Mouse (Mus musculus): ENCODE results near the gene Pkd1l3. TPM values are rescaled to one million over a fixed set of nuclear protein-coding genes. Genes with fewer than 3 reads are reported as not detected.

Gene Pkd1l3
- polyA plus RNA-seq (2012; rRNA removed), result 0.08 TPM in 1 of 2 replicates, not detected in the other

DNA sequence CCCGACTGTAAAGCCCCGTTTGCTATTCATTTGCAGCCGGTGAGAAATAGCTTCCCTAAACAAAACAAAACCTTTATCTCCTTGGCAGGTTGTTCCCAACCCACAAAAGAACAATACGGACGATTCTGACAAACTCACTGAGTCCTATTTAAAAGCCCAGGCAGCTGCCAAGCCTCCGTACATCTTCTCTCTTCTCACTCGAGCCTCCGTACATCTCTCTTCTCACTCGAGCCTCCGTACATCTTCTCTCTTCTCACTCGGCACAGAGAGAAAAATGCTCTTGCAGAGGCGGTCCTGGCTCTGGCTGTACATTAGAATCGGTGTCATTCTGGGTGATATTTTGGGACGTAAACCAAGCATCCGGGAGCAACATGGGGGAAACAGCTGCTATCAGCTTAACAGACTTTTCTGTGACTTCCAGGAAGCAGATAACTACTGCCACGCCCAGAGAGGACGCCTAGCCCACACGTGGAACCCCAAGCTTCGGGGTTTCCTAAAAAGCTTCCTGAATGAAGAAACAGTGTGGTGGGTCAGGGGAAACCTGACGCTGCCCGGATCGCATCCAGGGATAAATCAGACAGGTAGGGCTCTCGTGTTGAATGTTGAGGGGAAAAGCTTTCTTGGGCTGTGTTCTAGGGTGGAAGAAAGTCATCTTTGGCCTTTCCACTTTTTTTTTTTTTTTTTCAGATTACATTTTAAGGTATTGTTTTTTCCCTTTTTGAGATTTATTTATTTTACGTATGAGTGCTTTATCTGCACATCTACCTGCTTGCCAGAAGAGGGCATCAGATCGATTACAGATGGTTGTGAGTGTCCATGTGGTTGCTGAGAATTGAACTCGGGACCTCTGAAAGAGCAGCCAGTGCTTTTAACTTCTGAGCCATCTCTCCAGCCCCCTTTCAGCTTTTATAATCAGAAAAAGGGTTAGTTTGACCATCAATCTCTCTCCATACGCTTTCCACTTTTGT lies at the start of gene Pkd1l3:
Gene Pkd1l3, plus strand, starts transcription at position 275 of the 968 bp plus-strand sequence.
- no peaks in the 10 kb centered on the region for H3K4me1 ChIP-seq (ENCODE audit: control insufficient read depth, insufficient read depth, low read length)
- WGBS, result 60% methylated on average over 27 of the region's 27 CpGs
- no peaks in the 10 kb centered on the region for H3K27me3 ChIP-seq (ENCODE audit: control insufficient read depth, insufficient read depth, low read length)
- no peak within 1 kb of the TSS for H3K27ac ChIP-seq (ENCODE audit: insufficient read depth, low read length)
- H3K4me3 ChIP-seq (replicated peaks; ENCODE audit: insufficient read depth, low read depth, low read length), result no peak within 1 kb of the TSS
- no peak for DNase-seq
- TF ChIP-seq POLR2A (IDR thresholded peaks at IDR 0.05; ENCODE audit: borderline replicate concordance, insufficient read depth, low read length) (no peak), CTCF (IDR thresholded peaks at IDR 0.05; ENCODE audit: borderline replicate concordance, insufficient read depth, low read depth, low read length) (no peak)

DNA sequence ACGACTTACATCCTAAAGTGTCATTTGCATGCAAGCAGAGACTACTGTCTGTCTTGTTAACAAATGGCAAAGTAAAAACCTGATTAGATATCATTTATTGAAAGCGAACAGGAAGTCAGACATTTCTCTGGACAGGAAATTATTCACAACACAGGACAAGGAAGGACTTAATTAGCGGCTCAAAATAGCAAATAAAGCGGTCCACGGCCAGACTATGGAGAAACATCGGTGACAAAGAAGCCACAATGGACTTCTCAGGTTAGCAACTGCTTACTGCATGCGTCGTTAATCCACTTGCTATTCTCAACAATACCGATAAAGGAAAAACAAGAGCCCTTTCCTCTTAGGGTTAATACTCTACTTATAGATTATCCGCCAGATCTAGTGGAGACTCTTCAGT lies 49.6 kb upstream of the Pkd1l3 start:
- no peak overlapping the region; the same call in 1 of the 2 replicates for H3K27ac ChIP-seq (ENCODE audit: insufficient read depth, low read length)
- TF ChIP-seq CTCF (IDR thresholded peaks at IDR 0.05; ENCODE audit: borderline replicate concordance, insufficient read depth, low read depth, low read length) (no peak), POLR2A (IDR thresholded peaks at IDR 0.05; ENCODE audit: borderline replicate concordance, insufficient read depth, low read length) (no peak)
- H3K4me3 ChIP-seq (replicated peaks; ENCODE audit: insufficient read depth, low read depth, low read length), result peak overlapping the region; percentile 92
- DNase-seq, result no peak
- no peaks in the 10 kb centered on the region for H3K27me3 ChIP-seq (ENCODE audit: control insufficient read depth, insufficient read depth, low read length)
- H3K4me1 ChIP-seq (ENCODE audit: control insufficient read depth, insufficient read depth, low read length), result peaks cover 3% of the 10 kb centered on the region; the same call in 1 of the 2 replicates
- 5% methylated on average over 10 of the region's 10 CpGs for WGBS

DNA sequence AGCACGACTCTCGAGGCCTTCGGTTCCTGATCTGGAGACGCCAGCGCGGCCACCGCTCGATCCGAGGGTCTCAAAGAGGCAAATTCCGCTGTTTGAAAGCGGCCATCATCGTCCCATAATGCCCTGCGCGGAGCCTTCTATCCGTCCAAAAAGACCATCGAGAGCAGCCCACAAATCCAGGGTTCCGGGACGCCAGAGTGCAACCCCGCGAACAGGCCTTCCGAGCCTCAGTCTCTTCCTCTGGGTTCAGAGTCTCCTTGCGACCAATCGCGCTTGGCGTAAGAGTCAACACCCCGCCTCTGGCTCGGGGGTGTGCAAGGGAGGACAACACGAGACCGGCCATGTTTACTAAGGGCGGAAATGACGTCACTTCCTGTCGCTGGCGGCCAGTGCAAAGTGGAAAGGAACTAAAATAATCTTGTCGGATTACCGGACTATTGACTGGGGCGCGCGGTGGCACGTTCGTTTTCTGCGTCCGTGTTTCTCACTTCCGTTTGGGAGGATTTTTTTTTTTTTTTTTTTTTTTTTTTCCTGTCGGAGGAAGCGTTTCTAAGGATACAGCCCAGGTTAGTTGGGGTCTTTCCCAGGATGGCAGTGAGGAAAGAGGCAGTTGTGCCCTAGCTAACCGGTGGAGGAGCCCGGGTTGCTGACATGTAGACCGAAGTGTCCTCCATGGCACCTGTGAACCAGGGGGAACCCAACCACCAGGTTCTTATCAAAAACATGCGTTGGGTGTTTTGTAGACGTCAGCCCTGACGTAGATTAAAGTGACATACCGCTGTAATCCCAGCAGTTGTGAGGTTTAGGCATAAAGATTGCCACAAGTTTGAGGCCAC lies 48.6 kb upstream of the Pkd1l3 start, which contains the start of the genes Dhx38 and Txnl4b:
Gene Dhx38, minus strand, starts transcription at position 364 of the 836 bp plus-strand sequence.
Gene Txnl4b, plus strand, starts transcription at position 395 of the 836 bp plus-strand sequence.
- TF ChIP-seq CTCF (IDR thresholded peaks at IDR 0.05; ENCODE audit: borderline replicate concordance, insufficient read depth, low read depth, low read length), result no peak
- TF ChIP-seq POLR2A (IDR thresholded peaks at IDR 0.05; ENCODE audit: borderline replicate concordance, insufficient read depth, low read length), result peak; percentile 31; the same call in 1 of the 2 replicates
- peak within 1 kb of the TSS; percentile 92 for H3K4me3 ChIP-seq (replicated peaks; ENCODE audit: insufficient read depth, low read depth, low read length)
- H3K4me1 ChIP-seq (ENCODE audit: control insufficient read depth, insufficient read depth, low read length), result peaks cover 3% of the 10 kb centered on the region; the same call in 1 of the 2 replicates
- peak; percentile 99 for DNase-seq
- peak within 1 kb of the TSS; percentile 74 for H3K27ac ChIP-seq (ENCODE audit: insufficient read depth, low read length)
- WGBS, result under 1% methylated on average over 52 of the region's 52 CpGs
- H3K27me3 ChIP-seq (ENCODE audit: control insufficient read depth, insufficient read depth, low read length), result no peaks in the 10 kb centered on the region

DNA sequence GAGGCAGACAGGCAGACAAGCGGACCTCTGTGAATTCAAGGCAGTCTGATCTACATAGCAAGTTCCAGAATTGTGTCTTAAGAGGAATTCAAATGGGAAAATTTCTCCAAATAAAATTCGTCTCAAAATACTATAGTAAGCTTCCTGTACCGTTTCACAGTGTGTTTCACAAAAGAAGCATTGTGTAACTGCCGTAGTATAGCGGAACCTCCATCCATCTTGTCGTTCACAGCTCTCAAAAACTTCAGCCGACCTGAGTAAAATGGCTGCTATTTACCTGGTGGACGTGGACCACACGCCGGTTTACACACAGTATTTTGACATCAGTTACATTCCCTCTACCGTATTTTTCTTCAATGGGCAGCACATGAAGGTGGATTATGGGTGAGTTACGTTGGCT lies 43.2 kb upstream of the Pkd1l3 start:
- DNase-seq, result no peak
- no peaks in the 10 kb centered on the region for H3K27me3 ChIP-seq (ENCODE audit: control insufficient read depth, insufficient read depth, low read length)
- TF ChIP-seq CTCF (IDR thresholded peaks at IDR 0.05; ENCODE audit: borderline replicate concordance, insufficient read depth, low read depth, low read length) (no peak), POLR2A (IDR thresholded peaks at IDR 0.05; ENCODE audit: borderline replicate concordance, insufficient read depth, low read length) (no peak)
- H3K4me1 ChIP-seq (ENCODE audit: control insufficient read depth, insufficient read depth, low read length), result no peaks in the 10 kb centered on the region; the same call in 1 of the 2 replicates
- H3K4me3 ChIP-seq (replicated peaks; ENCODE audit: insufficient read depth, low read depth, low read length), result no peak overlapping the region
- no peak overlapping the region for H3K27ac ChIP-seq (ENCODE audit: insufficient read depth, low read length)
- 90% methylated on average over 12 of the region's 12 CpGs for WGBS

DNA sequence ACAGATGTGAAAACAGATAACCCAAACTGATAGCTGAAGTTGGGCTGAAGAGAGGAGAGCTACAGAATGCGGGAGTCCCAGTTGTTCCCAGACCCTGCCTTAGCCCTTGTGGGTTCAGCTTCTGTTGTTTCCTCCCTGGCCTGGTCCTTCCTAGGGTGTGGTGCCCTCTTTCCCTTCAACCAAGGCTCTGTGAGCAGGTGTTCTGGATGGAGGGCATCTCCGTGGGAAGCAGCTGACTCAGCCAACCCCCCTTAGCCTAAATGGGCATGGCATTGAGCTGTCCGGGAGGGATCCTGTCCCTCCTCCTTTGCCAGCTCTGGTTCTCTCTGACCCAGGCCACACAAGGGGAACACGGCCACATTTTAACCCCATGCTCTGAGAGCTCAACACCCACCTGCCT lies 38.0 kb upstream of the Pkd1l3 start:
- H3K4me3 ChIP-seq (replicated peaks; ENCODE audit: insufficient read depth, low read depth, low read length), result no peak overlapping the region
- no peak for TF ChIP-seq CTCF (IDR thresholded peaks at IDR 0.05; ENCODE audit: borderline replicate concordance, insufficient read depth, low read depth, low read length)
- no peak for TF ChIP-seq POLR2A (IDR thresholded peaks at IDR 0.05; ENCODE audit: borderline replicate concordance, insufficient read depth, low read length)
- H3K27ac ChIP-seq (ENCODE audit: insufficient read depth, low read length), result no peak overlapping the region
- H3K27me3 ChIP-seq (ENCODE audit: control insufficient read depth, insufficient read depth, low read length), result no peaks in the 10 kb centered on the region
- WGBS, result 63% methylated on average over 4 of the region's 4 CpGs
- H3K4me1 ChIP-seq (ENCODE audit: control insufficient read depth, insufficient read depth, low read length), result no peaks in the 10 kb centered on the region
- no peak for DNase-seq

DNA sequence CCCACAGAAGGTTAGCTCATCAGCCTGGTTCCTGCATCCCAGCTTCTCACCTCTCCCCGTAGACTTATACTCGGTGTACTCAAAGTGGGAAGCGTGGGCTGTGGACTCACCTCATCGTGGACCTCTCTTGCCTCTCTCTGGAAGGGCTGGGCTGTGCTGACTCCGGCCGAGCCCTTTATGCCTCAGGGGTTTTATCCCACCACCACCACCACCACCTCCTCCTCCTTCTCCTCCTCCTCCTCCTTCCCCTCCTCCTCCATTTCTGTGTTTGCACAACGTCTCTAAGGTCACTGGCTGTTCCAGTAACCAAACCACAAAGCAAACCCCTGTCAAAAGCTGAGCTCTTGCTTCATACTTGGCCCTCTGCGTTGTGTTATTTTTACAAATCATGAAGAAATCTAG lies 35.4 kb upstream of the Pkd1l3 start, which contains the start of gene Hp:
Gene Hp, minus strand, starts transcription at position 273 of the 402 bp plus-strand sequence.
- TF ChIP-seq POLR2A (IDR thresholded peaks at IDR 0.05; ENCODE audit: borderline replicate concordance, insufficient read depth, low read length) (no peak), CTCF (IDR thresholded peaks at IDR 0.05; ENCODE audit: borderline replicate concordance, insufficient read depth, low read depth, low read length) (no peak)
- Histone ChIP-seq H3K4me3 (replicated peaks; ENCODE audit: insufficient read depth, low read depth, low read length) (no peak within 1 kb of the TSS), H3K4me1 (ENCODE audit: control insufficient read depth, insufficient read depth, low read length) (no peaks in the 10 kb centered on the region), H3K27me3 (ENCODE audit: control insufficient read depth, insufficient read depth, low read length) (no peaks in the 10 kb centered on the region), H3K27ac (ENCODE audit: insufficient read depth, low read length) (no peak within 1 kb of the TSS)
- WGBS, result 71% methylated on average over 8 of the region's 8 CpGs
- no peak for DNase-seq

DNA sequence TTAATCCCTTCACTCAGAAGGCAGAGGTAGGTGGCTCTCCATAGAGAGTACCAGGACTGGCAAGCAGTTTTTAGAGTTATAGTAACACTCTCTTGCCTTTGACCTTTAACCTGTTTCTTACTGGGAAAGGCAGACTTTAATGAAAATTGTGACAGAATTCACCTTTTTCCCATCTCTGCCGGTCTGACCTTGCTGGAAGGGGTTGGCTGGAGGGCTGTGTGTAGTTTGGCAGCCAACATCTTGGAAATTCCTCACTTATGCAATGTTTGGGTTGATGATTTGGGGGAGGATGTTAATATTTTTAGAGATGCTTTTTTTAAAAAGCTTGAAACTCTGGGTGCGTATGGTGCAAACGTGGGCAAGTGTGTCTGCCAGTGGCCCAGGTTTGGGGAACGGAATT lies 30.0 kb upstream of the Pkd1l3 start:
- TF ChIP-seq CTCF (IDR thresholded peaks at IDR 0.05; ENCODE audit: borderline replicate concordance, insufficient read depth, low read depth, low read length) (no peak), POLR2A (IDR thresholded peaks at IDR 0.05; ENCODE audit: borderline replicate concordance, insufficient read depth, low read length) (no peak)
- Histone ChIP-seq H3K27ac (ENCODE audit: insufficient read depth, low read length) (no peak overlapping the region), H3K4me1 (ENCODE audit: control insufficient read depth, insufficient read depth, low read length) (no peaks in the 10 kb centered on the region), H3K4me3 (replicated peaks; ENCODE audit: insufficient read depth, low read depth, low read length) (no peak overlapping the region), H3K27me3 (ENCODE audit: control insufficient read depth, insufficient read depth, low read length) (no peaks in the 10 kb centered on the region)
- DNase-seq, result no peak
- 78% methylated on average over 4 of the region's 4 CpGs for WGBS
